Mouse (Mus musculus) ES-Bruce4 (cell line): ENCODE data around the gene Eid2b. TPM values are rescaled to one million over a fixed set of nuclear protein-coding genes. Genes with fewer than 3 reads are reported as not detected.
A peak's percentile ranks its signal among the peaks of the same experiment; 100 is the strongest.

Experiments
- H3K27ac ChIP-seq: 2 replicates; pipeline ENCODE4 v1.5.1; 2012; ENCODE audit warnings: low read length, inconsistent platforms; ENCODE audit not compliant: insufficient read depth
- H3K27me3 ChIP-seq: 2 replicates; pipeline ENCODE4 v1.6.1; 2012; ENCODE audit warnings: mild to moderate bottlenecking, low read length, inconsistent platforms; ENCODE audit not compliant: control insufficient read depth, poor library complexity, insufficient read depth, severe bottlenecking
- H3K36me3 ChIP-seq: 2 replicates; pipeline ENCODE4 v1.6.1; 2012; ENCODE audit warnings: inconsistent platforms, mild to moderate bottlenecking, low read length, moderate library complexity; ENCODE audit not compliant: control insufficient read depth, poor library complexity, insufficient read depth, severe bottlenecking
- H3K4me1 ChIP-seq: one replicate; pipeline ENCODE4 v1.8.1; 2011; ENCODE audit warnings: low read length; ENCODE audit not compliant: control insufficient read depth, insufficient read depth
- H3K4me3 ChIP-seq: 2 replicates; pipeline ENCODE4 v1.5.1; 2011; ENCODE audit warnings: low read depth, mild to moderate bottlenecking, low read length
- H3K9ac ChIP-seq: 2 replicates; pipeline ENCODE4 v1.6.1; 2012; ENCODE audit warnings: low read depth, mild to moderate bottlenecking, inconsistent platforms; ENCODE audit not compliant: poor library complexity, severe bottlenecking
- H3K9me3 ChIP-seq: replicated peaks from 2 replicates; pipeline ENCODE4 v1.6.1; 2012; ENCODE audit warnings: mild to moderate bottlenecking, low read length, inconsistent platforms; ENCODE audit not compliant: control insufficient read depth, poor library complexity, insufficient read depth, severe bottlenecking
- CTCF ChIP-seq: IDR thresholded peaks from one replicate; pipeline ENCODE4 v1.8.1; 2011; ENCODE audit warnings: low read depth, low read length
- EP300 ChIP-seq: IDR thresholded peaks from 2 replicates; pipeline ENCODE4 v1.6.1; 2011; ENCODE audit warnings: low read depth, low read length; ENCODE audit not compliant: insufficient read depth
- POLR2A ChIP-seq: IDR thresholded peaks from one replicate; pipeline ENCODE4 v1.8.1; 2011; ENCODE audit warnings: low read length; ENCODE audit not compliant: insufficient read depth
- polyA plus RNA-seq: library from polyadenylated mRNA; stranded (reverse); fragments of >200 nt; gene quantifications from 2 replicates; pipeline ENCODE4 v1.2.4, GENCODE M21; 2011; ENCODE audit warnings: low read depth; ENCODE audit not compliant: missing spikeins, insufficient read depth, insufficient read length

Gene Eid2b
- polyA plus RNA-seq, 1 experiment = 8.8 TPM

- no peak for TF ChIP-seq EP300
- TF ChIP-seq CTCF = no peak
- no peak for TF ChIP-seq POLR2A
- no peak overlapping the region for H3K27ac ChIP-seq
- H3K9me3 ChIP-seq = no peaks in the 10 kb centered on the region
- H3K36me3 ChIP-seq = peaks cover 43% of the 10 kb centered on the region
- no peaks in the 10 kb centered on the region for H3K27me3 ChIP-seq
- peaks cover 2% of the 10 kb centered on the region for H3K4me1 ChIP-seq
- no peak overlapping the region for H3K9ac ChIP-seq
- H3K4me3 ChIP-seq = no peak overlapping the region
These were observed 28.7 kb downstream of the Eid2b start for GRCm38 (mm10) chr7:28306216-28306615.

- Histone ChIP-seq H3K27ac (no peak overlapping the region), H3K4me1 (peaks cover 2% of the 10 kb centered on the region), H3K36me3 (peaks cover 43% of the 10 kb centered on the region), H3K4me3 (no peak overlapping the region), H3K9me3 (no peaks in the 10 kb centered on the region), H3K27me3 (no peaks in the 10 kb centered on the region), H3K9ac (no peak overlapping the region)
- no peak for TF ChIP-seq EP300
- TF ChIP-seq POLR2A = no peak
- no peak for TF ChIP-seq CTCF
These were observed 32.2 kb downstream of the Eid2b start for GRCm38 (mm10) chr7:28309737-28310136.

GRCm38 (mm10) chr7:28311151-28311925 lies 33.8 kb downstream of the Eid2b start:
- H3K27me3 ChIP-seq = no peaks in the 10 kb centered on the region
- H3K9ac ChIP-seq = peak overlapping the region; percentile 83
- H3K27ac ChIP-seq = no peak overlapping the region
- H3K4me1 ChIP-seq = peaks cover 2% of the 10 kb centered on the region
- H3K4me3 ChIP-seq = peak overlapping the region; percentile 94
- no peaks in the 10 kb centered on the region for H3K9me3 ChIP-seq
- TF ChIP-seq CTCF (no peak), POLR2A (no peak), EP300 (no peak)
- peaks cover 40% of the 10 kb centered on the region for H3K36me3 ChIP-seq

- Histone ChIP-seq H3K4me1 (peaks cover 2% of the 10 kb centered on the region), H3K36me3 (peaks cover 39% of the 10 kb centered on the region), H3K9ac (peak within 1 kb of the TSS; percentile 83), H3K27me3 (no peaks in the 10 kb centered on the region), H3K9me3 (no peaks in the 10 kb centered on the region), H3K4me3 (peak within 1 kb of the TSS; percentile 94), H3K27ac (no peak within 1 kb of the TSS)
- TF ChIP-seq EP300 = 0 out of 2 replicates have a peak, but pooled peaks have one; percentile 44
- no peak for TF ChIP-seq CTCF
- TF ChIP-seq POLR2A = no peak
These were observed 34.5 kb downstream of the Eid2b start, which contains the start of gene Timm50 for GRCm38 (mm10) chr7:28311926-28312543. Gene Timm50, minus strand, starts transcription at chr7:28312072.

- no peak overlapping the region for H3K27ac ChIP-seq
- H3K4me3 ChIP-seq = no peak overlapping the region
- no peak overlapping the region for H3K9ac ChIP-seq
- no peaks in the 10 kb centered on the region for H3K4me1 ChIP-seq
- TF ChIP-seq CTCF (no peak), POLR2A (no peak), EP300 (no peak)
- H3K27me3 ChIP-seq = no peaks in the 10 kb centered on the region
- H3K36me3 ChIP-seq = peaks cover 61% of the 10 kb centered on the region
- H3K9me3 ChIP-seq = no peaks in the 10 kb centered on the region
These were observed 40.5 kb downstream of the Eid2b start for GRCm38 (mm10) chr7:28318036-28318435.

- no peak for TF ChIP-seq CTCF
- TF ChIP-seq POLR2A = no peak
- no peak for TF ChIP-seq EP300
- Histone ChIP-seq H3K4me3 (no peak overlapping the region), H3K9me3 (no peaks in the 10 kb centered on the region), H3K36me3 (peaks cover 66% of the 10 kb centered on the region), H3K27me3 (no peaks in the 10 kb centered on the region), H3K4me1 (no peaks in the 10 kb centered on the region), H3K27ac (no peak overlapping the region), H3K9ac (no peak overlapping the region)
These were observed 41.2 kb downstream of the Eid2b start for GRCm38 (mm10) chr7:28318714-28319113.
